Mouse (Mus musculus) midbrain, embryonic 11.5 days (tissue): ENCODE measurements around the gene Dtd1. TPM values are rescaled to one million over a fixed set of nuclear protein-coding genes. Genes with fewer than 3 reads are reported as not detected.
A peak's percentile ranks its signal among the peaks of the same experiment; 100 is the strongest.

Source experiments
- ATAC-seq: fragments of 200-750 bp; cut with Nextera tagmentation; 2 replicates; pipeline ENCODE4 v1.8.0; 2017; ENCODE audit warnings: moderate TSS enrichment, moderate library complexity; ENCODE audit not compliant: low FRiP score
- DNase-seq: peaks from one replicate; pipeline ENCODE4 v3.0.0; 2015; ENCODE audit warnings: low spot score; ENCODE audit errors: missing footprints
- H3K27ac ChIP-seq: fragments of 300-500 bp; sonication (generic); 2 replicates; pipeline ENCODE4 v1.5.1; 2014; ENCODE audit warnings: low read depth, low read length
- H3K27me3 ChIP-seq: fragments of 300-500 bp; sonication (generic); 2 replicates; pipeline ENCODE4 v1.6.1; 2014; ENCODE audit warnings: mild to moderate bottlenecking, low read length, moderate library complexity, mixed read lengths; ENCODE audit not compliant: control insufficient read depth, insufficient read depth
- H3K36me3 ChIP-seq: fragments of 300-500 bp; sonication (generic); 2 replicates; pipeline ENCODE4 v1.6.1; 2014; ENCODE audit warnings: mild to moderate bottlenecking, low read length, moderate library complexity, mixed read lengths; ENCODE audit not compliant: control insufficient read depth, insufficient read depth
- H3K4me1 ChIP-seq: fragments of 300-500 bp; sonication (generic); 2 replicates; pipeline ENCODE4 v1.6.1; 2014; ENCODE audit warnings: low read length; ENCODE audit not compliant: control insufficient read depth, insufficient read depth
- H3K4me2 ChIP-seq: fragments of 300-500 bp; sonication (generic); 2 replicates; pipeline ENCODE4 v1.6.1; 2014; ENCODE audit warnings: mild to moderate bottlenecking, moderate library complexity
- H3K4me3 ChIP-seq: fragments of 300-500 bp; sonication (generic); 2 replicates; pipeline ENCODE4 v1.5.1; 2014; ENCODE audit warnings: low read depth, low read length
- H3K9ac ChIP-seq: fragments of 300-500 bp; sonication (generic); 2 replicates; pipeline ENCODE4 v1.6.1; 2014; ENCODE audit warnings: low read length
- H3K9me3 ChIP-seq: fragments of 300-500 bp; sonication (generic); 2 replicates; pipeline ENCODE4 v1.6.1; 2016; ENCODE audit warnings: low read length; ENCODE audit not compliant: control insufficient read depth
- WGBS: fragments of 180-500 bp; shearing (Covaris S2); extraction: QIAGEN DNeasy Blood & Tissue Kit; methylation state at CpG from one replicate; pipeline ENCODE4 v1.1.7; 2014; 5-methylcytosine and 5-hydroxymethylcytosine counted together
- polyA plus RNA-seq: library from polyadenylated mRNA; unstranded; fragments of >200 nt; fragmentation: Nextera tagmentation; extraction: Ambion mirVana; gene quantifications from 2 replicates; pipeline ENCODE4 v1.2.1, GENCODE M21; 2014

Gene Dtd1
- polyA plus RNA-seq, 1 experiment from 2014 or later = 36.4 TPM

GRCm38 (mm10) chr2:144637204-144637603, 37.5 kb downstream of the Dtd1 start:
- no peak for DNase-seq
- WGBS = 85% methylated on average over 4 of the region's 4 CpGs
- no peaks in the 10 kb centered on the region; the same call in 1 of the 2 replicates for H3K9me3 ChIP-seq

GRCm38 (mm10) chr2:144637671-144638395, 38.1 kb downstream of the Dtd1 start:
- H3K27ac ChIP-seq = no peak overlapping the region

More at GRCm38 (mm10) chr2:144637204-144637603, 37.5 kb downstream of the Dtd1 start:
- H3K27ac ChIP-seq = no peak overlapping the region
- H3K27me3 ChIP-seq = no peaks in the 10 kb centered on the region
- H3K4me3 ChIP-seq = no peak overlapping the region
- H3K9ac ChIP-seq = no peak overlapping the region
- H3K4me2 ChIP-seq = no peak overlapping the region
- ATAC-seq = no peak
- no peaks in the 10 kb centered on the region for H3K4me1 ChIP-seq
- no peaks in the 10 kb centered on the region for H3K36me3 ChIP-seq

GRCm38 (mm10) chr2:144638719-144639118, 39.0 kb downstream of the Dtd1 start:
- Histone ChIP-seq H3K36me3 (no peaks in the 10 kb centered on the region), H3K9ac (no peak overlapping the region), H3K9me3 (no peaks in the 10 kb centered on the region), H3K4me2 (no peak overlapping the region), H3K27ac (no peak overlapping the region), H3K4me1 (no peaks in the 10 kb centered on the region), H3K27me3 (no peaks in the 10 kb centered on the region), H3K4me3 (no peak overlapping the region)
- DNase-seq (no peak), ATAC-seq (no peak)
- 75% methylated on average over 4 of the region's 4 CpGs for WGBS

More at GRCm38 (mm10) chr2:144637671-144638395, 38.1 kb downstream of the Dtd1 start:
- Histone ChIP-seq H3K9me3 (no peaks in the 10 kb centered on the region), H3K27me3 (no peaks in the 10 kb centered on the region), H3K9ac (no peak overlapping the region), H3K4me1 (no peaks in the 10 kb centered on the region), H3K4me3 (no peak overlapping the region), H3K4me2 (no peak overlapping the region), H3K36me3 (no peaks in the 10 kb centered on the region)
- DNase-seq (no peak), ATAC-seq (no peak)
- WGBS = 82% methylated on average over 10 of the region's 12 CpGs

GRCm38 (mm10) chr2:144640101-144640500, 40.4 kb downstream of the Dtd1 start:
- H3K9ac ChIP-seq = no peak overlapping the region
- H3K4me3 ChIP-seq = no peak overlapping the region
- no peak overlapping the region for H3K27ac ChIP-seq
- DNase-seq = no peak
- no peak overlapping the region for H3K4me2 ChIP-seq
- H3K4me1 ChIP-seq = no peaks in the 10 kb centered on the region
- H3K36me3 ChIP-seq = no peaks in the 10 kb centered on the region
- WGBS = 70% methylated on average over 7 of the region's 7 CpGs
- no peaks in the 10 kb centered on the region for H3K9me3 ChIP-seq
- no peaks in the 10 kb centered on the region for H3K27me3 ChIP-seq
- ATAC-seq = peak; percentile 57

GRCm38 (mm10) chr2:144641991-144642390, 42.3 kb downstream of the Dtd1 start:
- DNase-seq (no peak), ATAC-seq (0 out of 2 replicates have a peak, but pooled peaks have one; percentile 22)
- Histone ChIP-seq H3K4me1 (no peaks in the 10 kb centered on the region), H3K4me2 (no peak overlapping the region), H3K27ac (no peak overlapping the region), H3K9me3 (no peaks in the 10 kb centered on the region), H3K36me3 (no peaks in the 10 kb centered on the region), H3K4me3 (no peak overlapping the region), H3K27me3 (no peaks in the 10 kb centered on the region), H3K9ac (no peak overlapping the region)
- 84% methylated on average over 4 of the region's 4 CpGs for WGBS

- WGBS = 73% methylated on average over 10 of the region's 10 CpGs
- Histone ChIP-seq H3K27ac (no peak overlapping the region), H3K27me3 (no peaks in the 10 kb centered on the region), H3K4me1 (no peaks in the 10 kb centered on the region), H3K36me3 (no peaks in the 10 kb centered on the region), H3K9ac (no peak overlapping the region), H3K4me3 (no peak overlapping the region), H3K9me3 (no peaks in the 10 kb centered on the region), H3K4me2 (no peak overlapping the region)
- DNase-seq = no peak
- no peak for ATAC-seq
Measured at GRCm38 (mm10) chr2:144646360-144646759, 46.7 kb downstream of the Dtd1 start.

GRCm38 (mm10) chr2:144647151-144647550, 47.5 kb downstream of the Dtd1 start:
- Histone ChIP-seq H3K9me3 (no peaks in the 10 kb centered on the region), H3K36me3 (no peaks in the 10 kb centered on the region), H3K9ac (no peak overlapping the region), H3K27ac (no peak overlapping the region), H3K4me2 (no peak overlapping the region), H3K4me3 (no peak overlapping the region), H3K4me1 (no peaks in the 10 kb centered on the region), H3K27me3 (no peaks in the 10 kb centered on the region)
- no peak for ATAC-seq
- DNase-seq = no peak
- WGBS = 89% methylated on average over 4 of the region's 4 CpGs

GRCm38 (mm10) chr2:144649960-144650359, 50.3 kb downstream of the Dtd1 start:
- Histone ChIP-seq H3K36me3 (no peaks in the 10 kb centered on the region), H3K4me3 (no peak overlapping the region), H3K9ac (no peak overlapping the region), H3K9me3 (no peaks in the 10 kb centered on the region), H3K27me3 (no peaks in the 10 kb centered on the region), H3K4me2 (no peak overlapping the region), H3K27ac (no peak overlapping the region), H3K4me1 (no peaks in the 10 kb centered on the region)
- WGBS = 95% methylated on average over 1 of the region's 1 CpGs
- DNase-seq (no peak), ATAC-seq (no peak)

GRCm38 (mm10) chr2:144652841-144653240, 53.1 kb downstream of the Dtd1 start:
- H3K4me3 ChIP-seq = no peak overlapping the region
- H3K36me3 ChIP-seq = no peaks in the 10 kb centered on the region
- H3K4me2 ChIP-seq = no peak overlapping the region
- no peak overlapping the region for H3K9ac ChIP-seq
- no peaks in the 10 kb centered on the region for H3K27me3 ChIP-seq
- WGBS = 92% methylated on average over 4 of the region's 4 CpGs
- DNase-seq (no peak), ATAC-seq (no peak)
- no peaks in the 10 kb centered on the region for H3K4me1 ChIP-seq
- no peaks in the 10 kb centered on the region for H3K9me3 ChIP-seq
- H3K27ac ChIP-seq = no peak overlapping the region
